Comparison of ENCODE assay signal across 27 mouse cellular contexts in the genomic region with DNA sequence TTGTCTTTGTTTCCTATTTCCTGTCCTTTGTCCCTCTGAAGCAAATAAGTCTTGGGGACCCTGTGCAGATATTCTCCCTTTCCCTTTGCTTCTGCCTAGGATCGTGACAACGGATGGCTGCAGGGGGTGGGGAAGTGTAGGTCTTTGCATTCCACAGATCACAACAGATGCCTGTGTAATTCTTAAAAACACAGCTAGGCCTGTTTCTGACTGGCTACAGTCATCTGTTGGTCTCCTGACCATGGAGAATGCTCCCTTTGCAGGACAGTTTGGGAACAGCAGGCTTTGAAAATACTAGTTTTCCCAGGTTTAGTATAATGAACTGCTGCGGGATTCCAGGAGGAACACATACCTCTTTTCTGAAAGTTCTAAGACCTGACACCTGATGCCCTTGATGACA. TPM values are rescaled to one million over a fixed set of nuclear protein-coding genes. Genes with fewer than 3 reads are reported as not detected.
A peak's percentile ranks its signal among the peaks of the same experiment; 100 is the strongest.
DNase-seq lines count a peak whose midpoint lies in the region; ATAC-seq and TF ChIP-seq lines count a peak whose summit lies in the region.
"Had no signal": no experiment of that assay in that cellular context is flagged by ENCODE, and none has a peak within 500 bp of the region (broad histone marks: within the 10 kb centered on the region; RNA-seq: fewer than 3 reads in every experiment).

No protein-coding gene starts in this region.

- no peak for ATAC-seq in hindbrain, embryonic 11.5 days (ENCODE audit: low FRiP score)
- ATAC-seq in midbrain, postnatal 0 days (ENCODE audit: low FRiP score), result no peak
- no peak for ATAC-seq in stomach, postnatal 0 days (ENCODE audit: low FRiP score, low TSS enrichment)
- no peak for ATAC-seq in granulocyte monocyte progenitor cell, adult 5-6 weeks (replicated peaks; ENCODE audit: poor library complexity, severe bottlenecking)
- ATAC-seq: forebrain, embryonic 16.5 days; hindbrain, embryonic 16.5 days; Patski had no signal

- H3K27me3 ChIP-seq in hindbrain, embryonic 11.5 days (ENCODE audit: control insufficient read depth, insufficient read depth, low read length), result no peaks in the 10 kb centered on the region
- H3K27me3 ChIP-seq in hindbrain, embryonic 10.5 days (ENCODE audit: insufficient read depth, poor library complexity, severe bottlenecking), result no peaks in the 10 kb centered on the region
- H3K27me3 ChIP-seq in midbrain, postnatal 0 days (ENCODE audit: insufficient read depth, low read length), result no peaks in the 10 kb centered on the region; the same call in 1 of the 2 replicates
- H3K27me3 ChIP-seq in midbrain, embryonic 10.5 days (ENCODE audit: low read depth, poor library complexity, severe bottlenecking), result no peaks in the 10 kb centered on the region; the same call in 1 of the 2 replicates
- no peaks in the 10 kb centered on the region for H3K27me3 ChIP-seq in stomach, postnatal 0 days (ENCODE audit: control insufficient read depth, insufficient read depth, low read length)
- H3K27me3 ChIP-seq: embryonic facial prominence, embryonic 12.5 days had no signal

- H3K4me1 ChIP-seq in hindbrain, embryonic 11.5 days (replicated peaks; ENCODE audit: control insufficient read depth, insufficient read depth, low read length), result no peaks in the 10 kb centered on the region
- peaks cover 5% of the 10 kb centered on the region; the same call in 1 of the 2 replicates for H3K4me1 ChIP-seq in hindbrain, embryonic 10.5 days (replicated peaks)
- H3K4me1 ChIP-seq in midbrain, postnatal 0 days (ENCODE audit: insufficient read depth, low read length), result peaks cover 2% of the 10 kb centered on the region; the same call in 1 of the 2 replicates
- 0 out of 2 replicates have a peak, but pooled peaks cover 8% of the 10 kb centered on the region for H3K4me1 ChIP-seq in midbrain, embryonic 10.5 days
- H3K4me1 ChIP-seq in stomach, postnatal 0 days (replicated peaks; ENCODE audit: control insufficient read depth, insufficient read depth), result no peaks in the 10 kb centered on the region
- H3K4me1 ChIP-seq: embryonic facial prominence, embryonic 12.5 days; heart, embryonic 10.5 days had no signal

- no peak overlapping the region for H3K27ac ChIP-seq in hindbrain, embryonic 11.5 days (ENCODE audit: low read depth, low read length)
- H3K27ac ChIP-seq in hindbrain, embryonic 10.5 days, result no peak overlapping the region
- H3K27ac ChIP-seq in midbrain, postnatal 0 days (ENCODE audit: low read depth, low read length), result no peak overlapping the region
- no peak overlapping the region for H3K27ac ChIP-seq in midbrain, embryonic 10.5 days (replicated peaks)
- no peak overlapping the region for H3K27ac ChIP-seq in stomach, postnatal 0 days (replicated peaks)
- H3K27ac ChIP-seq: embryonic facial prominence, embryonic 12.5 days; heart, embryonic 10.5 days had no signal

- TF ChIP-seq EP300 in stomach, postnatal 0 days (optimal IDR thresholded peaks at IDR 0.05), result no peak

- H3K4me2 ChIP-seq in hindbrain, embryonic 11.5 days (replicated peaks; ENCODE audit: low read depth, low read length), result no peak overlapping the region
- no peak overlapping the region for H3K4me2 ChIP-seq in midbrain, postnatal 0 days (ENCODE audit: low read depth, low read length, poor library complexity, severe bottlenecking)
- no peak overlapping the region for H3K4me2 ChIP-seq in stomach, postnatal 0 days (replicated peaks; ENCODE audit: low read depth)
- H3K4me2 ChIP-seq: embryonic facial prominence, embryonic 12.5 days had no signal

- H3K4me3 ChIP-seq in hindbrain, embryonic 11.5 days (ENCODE audit: low read depth, low read length), result no peak overlapping the region
- no peak overlapping the region for H3K4me3 ChIP-seq in hindbrain, embryonic 10.5 days
- H3K4me3 ChIP-seq in midbrain, postnatal 0 days (ENCODE audit: low read depth, low read length), result no peak overlapping the region
- H3K4me3 ChIP-seq in midbrain, embryonic 10.5 days, result no peak overlapping the region
- no peak overlapping the region for H3K4me3 ChIP-seq in stomach, postnatal 0 days (ENCODE audit: low read depth, low read length)
- H3K4me3 ChIP-seq: embryonic facial prominence, embryonic 12.5 days; heart, embryonic 10.5 days had no signal

- DNase-seq in hindbrain, embryonic 11.5 days (ENCODE audit: low spot score), result peak; percentile 1
- no peak for DNase-seq in hindbrain, embryonic 10.5 days (ENCODE audit: low spot score)
- DNase-seq in midbrain, postnatal 0 days (ENCODE audit: low spot score), result no peak
- no peak for DNase-seq in midbrain, embryonic 10.5 days (ENCODE audit: low spot score)
- DNase-seq in ES-CJ7 (ENCODE audit: low read depth, low spot score), result peak; percentile 29
- DNase-seq in stomach, postnatal 0 days (ENCODE audit: low spot score), result no peak
- DNase-seq: adrenal gland, adult 8-10 months; adrenal gland, postnatal 36 days; cerebellum, adult 11 months; cerebellum, adult 8-10 months; cerebellum, postnatal 25 days; gastrocnemius, postnatal 25 days; heart, adult 18-20 months; heart, postnatal 10 days; kidney, adult 11 months had no signal

- peak; percentile 38; the same call in 1 of the 2 replicates for TF ChIP-seq CTCF in midbrain, postnatal 0 days (IDR thresholded peaks at IDR 0.05)
- peak; percentile 17; the same call in 1 of the 2 replicates for TF ChIP-seq CTCF in stomach, postnatal 0 days (IDR thresholded peaks at IDR 0.05; ENCODE audit: low read depth)

- no peak overlapping the region for H3K9ac ChIP-seq in hindbrain, embryonic 11.5 days (ENCODE audit: low read depth, low read length)
- H3K9ac ChIP-seq in midbrain, postnatal 0 days (replicated peaks; ENCODE audit: low read length, poor library complexity, severe bottlenecking), result no peak overlapping the region
- no peak overlapping the region for H3K9ac ChIP-seq in stomach, postnatal 0 days (ENCODE audit: low read length)
- H3K9ac ChIP-seq: embryonic facial prominence, embryonic 12.5 days had no signal

- no peaks in the 10 kb centered on the region for H3K9me3 ChIP-seq in hindbrain, embryonic 11.5 days (ENCODE audit: control insufficient read depth, low read length)
- H3K9me3 ChIP-seq in hindbrain, embryonic 10.5 days, result no peaks in the 10 kb centered on the region
- H3K9me3 ChIP-seq in midbrain, postnatal 0 days (ENCODE audit: low read length), result no peaks in the 10 kb centered on the region
- H3K9me3 ChIP-seq in midbrain, embryonic 10.5 days (replicated peaks), result no peaks in the 10 kb centered on the region
- no peaks in the 10 kb centered on the region for H3K9me3 ChIP-seq in stomach, postnatal 0 days (ENCODE audit: control insufficient read depth, low read length)
- H3K9me3 ChIP-seq: embryonic facial prominence, embryonic 12.5 days; heart, embryonic 10.5 days had no signal

- 68% methylated on average over 3 of the region's 3 CpGs for WGBS in hindbrain, embryonic 11.5 days
- WGBS in hindbrain, embryonic 10.5 days, result 56% methylated on average over 3 of the region's 3 CpGs
- 60% methylated on average over 3 of the region's 3 CpGs for WGBS in midbrain, postnatal 0 days
- 64% methylated on average over 3 of the region's 3 CpGs for WGBS in midbrain, embryonic 10.5 days
- 62% methylated on average over 3 of the region's 3 CpGs for WGBS in stomach, postnatal 0 days

- H3K36me3 ChIP-seq in hindbrain, embryonic 11.5 days (ENCODE audit: control insufficient read depth, insufficient read depth, low read length), result no peaks in the 10 kb centered on the region
- no peaks in the 10 kb centered on the region for H3K36me3 ChIP-seq in hindbrain, embryonic 10.5 days
- H3K36me3 ChIP-seq in midbrain, postnatal 0 days (ENCODE audit: insufficient read depth, low read length), result no peaks in the 10 kb centered on the region
- H3K36me3 ChIP-seq in midbrain, embryonic 10.5 days, result no peaks in the 10 kb centered on the region
- no peaks in the 10 kb centered on the region for H3K36me3 ChIP-seq in stomach, postnatal 0 days (ENCODE audit: control insufficient read depth, insufficient read depth, low read length)
- H3K36me3 ChIP-seq: embryonic facial prominence, embryonic 12.5 days; heart, embryonic 10.5 days had no signal

RNA-seq across cellular contexts. Expression of a gene that starts 15.2 kb away (rescaled TPM):
- polyA plus RNA-seq in hindbrain, embryonic 11.5 days (2014; fragmentation: Nextera tagmentation; extraction: Ambion mirVana), result not detected in 2 replicates
- polyA plus RNA-seq in hindbrain, embryonic 10.5 days (2016; fragmentation: Nextera tagmentation; extraction: Ambion mirVana), result not detected in 2 replicates
- total RNA-seq in midbrain, postnatal 0 days (2014; rRNA removed), result not detected in 2 replicates
- polyA plus RNA-seq in midbrain, postnatal 0 days (2015; fragmentation: Nextera tagmentation; extraction: Ambion mirVana), result not detected in 2 replicates
- 0.42 TPM in 1 of 2 replicates, not detected in the other for polyA plus RNA-seq in midbrain, embryonic 10.5 days (2016; fragmentation: Nextera tagmentation; extraction: Ambion mirVana)
- polyA plus RNA-seq in stomach, postnatal 0 days (2015; fragmentation: Nextera tagmentation; extraction: Ambion mirVana), result not detected in 2 replicates
- not detected in 2 replicates for total RNA-seq in granulocyte monocyte progenitor cell, adult 5-6 weeks (2014; fragmentation: Nextera tagmentation)
- total RNA-seq in granulocyte monocyte progenitor cell, adult 5-6 weeks (2017), result not detected in 2 replicates
- total RNA-seq: adrenal gland, adult 8-10 months; adrenal gland, postnatal 36 days; gastrocnemius, adult 18-20 months; gastrocnemius, postnatal 25 days; heart, adult 18-20 months; heart, postnatal 10 days; hematopoietic stem cell, adult 5-6 weeks had no signal
- polyA plus RNA-seq: cortical plate, adult 2 months; embryonic facial prominence, embryonic 12.5 days; forebrain, embryonic 11.5 days; forebrain, embryonic 16.5 days; heart, embryonic 10.5 days; heart, embryonic 14.5 days; hindbrain, embryonic 16.5 days; intestine, embryonic 14.5 days had no signal

RNA-seq across cellular contexts. Expression of a gene that starts 22.4 kb away (rescaled TPM):
- not detected in 2 replicates for polyA plus RNA-seq in hindbrain, embryonic 11.5 days (2014; fragmentation: Nextera tagmentation; extraction: Ambion mirVana)
- not detected in 2 replicates for polyA plus RNA-seq in hindbrain, embryonic 10.5 days (2016; fragmentation: Nextera tagmentation; extraction: Ambion mirVana)
- total RNA-seq in midbrain, postnatal 0 days (2014; rRNA removed), result not detected in 2 replicates
- polyA plus RNA-seq in midbrain, postnatal 0 days (2015; fragmentation: Nextera tagmentation; extraction: Ambion mirVana), result 0.07 and 0.11 TPM in 2 replicates
- not detected in 2 replicates for polyA plus RNA-seq in midbrain, embryonic 10.5 days (2016; fragmentation: Nextera tagmentation; extraction: Ambion mirVana)
- polyA plus RNA-seq in stomach, postnatal 0 days (2015; fragmentation: Nextera tagmentation; extraction: Ambion mirVana), result 0.04 and 0.23 TPM in 2 replicates
- total RNA-seq in granulocyte monocyte progenitor cell, adult 5-6 weeks (2014; fragmentation: Nextera tagmentation), result not detected in 2 replicates
- not detected in 2 replicates for total RNA-seq in granulocyte monocyte progenitor cell, adult 5-6 weeks (2017)
- total RNA-seq: adrenal gland, postnatal 36 days; gastrocnemius, adult 18-20 months; gastrocnemius, postnatal 25 days; heart, adult 18-20 months; heart, postnatal 10 days; hematopoietic stem cell, adult 5-6 weeks had no signal
- polyA plus RNA-seq: cortical plate, adult 2 months; embryonic facial prominence, embryonic 12.5 days; forebrain, embryonic 11.5 days; forebrain, embryonic 16.5 days; heart, embryonic 10.5 days; heart, embryonic 14.5 days; hindbrain, embryonic 16.5 days; Patski had no signal

RNA-seq across cellular contexts. Expression of a gene that starts 49.1 kb away (rescaled TPM):
- polyA plus RNA-seq in hindbrain, embryonic 11.5 days (2014; fragmentation: Nextera tagmentation; extraction: Ambion mirVana), result 0.43 and 0.66 TPM in 2 replicates
- polyA plus RNA-seq in hindbrain, embryonic 10.5 days (2016; fragmentation: Nextera tagmentation; extraction: Ambion mirVana), result 2.3 and 3.8 TPM in 2 replicates
- 2.3 and 22.3 TPM in 2 replicates for total RNA-seq in midbrain, postnatal 0 days (2014; rRNA removed)
- polyA plus RNA-seq in midbrain, postnatal 0 days (2015; fragmentation: Nextera tagmentation; extraction: Ambion mirVana), result 1.9 and 2.0 TPM in 2 replicates
- 1.8 and 1.9 TPM in 2 replicates for polyA plus RNA-seq in midbrain, embryonic 10.5 days (2016; fragmentation: Nextera tagmentation; extraction: Ambion mirVana)
- polyA plus RNA-seq in stomach, postnatal 0 days (2015; fragmentation: Nextera tagmentation; extraction: Ambion mirVana), result 0.62 and 1.1 TPM in 2 replicates
- total RNA-seq in granulocyte monocyte progenitor cell, adult 5-6 weeks (2014; fragmentation: Nextera tagmentation), result not detected in 2 replicates
- total RNA-seq in granulocyte monocyte progenitor cell, adult 5-6 weeks (2017), result not detected in 2 replicates
- total RNA-seq: gastrocnemius, adult 18-20 months; gastrocnemius, postnatal 25 days; heart, postnatal 10 days; hematopoietic stem cell, adult 5-6 weeks had no signal
- polyA plus RNA-seq: heart, embryonic 14.5 days; Patski had no signal

Comparison
In these comparisons a context has a peak if more than half of its experiments do, and no peak if none do; other contexts are left out.
1. DNase-seq: peak in hindbrain, embryonic 11.5 days (single experiment) and ES-CJ7 (single experiment); none in hindbrain, embryonic 10.5 days (single experiment), midbrain, postnatal 0 days (single experiment), midbrain, embryonic 10.5 days (single experiment) and stomach, postnatal 0 days (single experiment).